Comparison of ENCODE assay signal across 9 mouse cellular contexts in the genomic region with DNA sequence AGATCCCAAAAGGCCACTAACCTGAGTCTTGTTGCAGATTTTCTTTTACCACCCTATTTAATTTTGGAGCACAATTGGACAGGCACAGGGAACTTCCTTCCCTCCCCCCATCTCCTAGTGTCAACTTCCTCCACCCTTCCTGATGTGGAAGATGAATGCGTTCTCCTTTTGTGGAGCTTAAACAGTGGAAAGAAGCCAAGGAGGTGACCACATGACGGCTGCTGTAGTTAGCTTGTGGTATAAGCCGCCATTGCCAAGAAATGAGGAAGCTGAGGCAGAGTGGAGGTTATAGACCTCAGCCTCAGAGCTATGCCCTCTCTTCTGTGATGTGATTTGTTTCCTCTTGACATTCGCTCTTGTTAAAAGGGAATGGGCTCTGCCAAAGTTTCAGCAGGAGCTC. TPM values are rescaled to one million over a fixed set of nuclear protein-coding genes. Genes with fewer than 3 reads are reported as not detected.
DNase-seq lines count a peak whose midpoint lies in the region; ATAC-seq and TF ChIP-seq lines count a peak whose summit lies in the region.
"Had no signal": no experiment of that assay in that cellular context is flagged by ENCODE, and none has a peak within 500 bp of the region (broad histone marks: within the 10 kb centered on the region; RNA-seq: fewer than 3 reads in every experiment).

No protein-coding gene starts in this region.

- no peak overlapping the region for H3K4me3 ChIP-seq in liver, postnatal 0 days (ENCODE audit: low read depth, low read length)
- H3K4me3 ChIP-seq in cerebellum, adult 2 months (replicated peaks; ENCODE audit: insufficient read depth, low read depth, low read length), result no peak overlapping the region
- H3K4me3 ChIP-seq: forebrain, embryonic 12.5 days had no signal

- H3K4me2 ChIP-seq in liver, postnatal 0 days (ENCODE audit: low read depth, low read length), result 0 out of 2 replicates have a peak overlapping the region, but pooled peaks have one; percentile 18
- H3K4me2 ChIP-seq: forebrain, embryonic 12.5 days had no signal

- DNase-seq in adrenal gland, postnatal 36 days, result peak; percentile 24 to 40
- no peak for DNase-seq in adrenal gland, postnatal 4 days (ENCODE audit: low spot score in 2 of 2)
- DNase-seq in spleen, adult 12 weeks (ENCODE audit: low spot score), result peak; percentile 3
- DNase-seq in spleen, postnatal 14 days (ENCODE audit: low spot score in 2 of 2), result no peak
- no peak for DNase-seq in liver, postnatal 0 days
- DNase-seq in ovary, adult 18-20 months (ENCODE audit: low spot score), result no peak
- DNase-seq in cerebellum, adult 2 months, result no peak

- H3K36me3 ChIP-seq in liver, postnatal 0 days (replicated peaks; ENCODE audit: insufficient read depth, low read length), result peaks cover 5% of the 10 kb centered on the region

- no peaks in the 10 kb centered on the region for H3K9me3 ChIP-seq in liver, postnatal 0 days (ENCODE audit: low read length)
- H3K9me3 ChIP-seq: forebrain, embryonic 12.5 days had no signal

- no peak for ATAC-seq in liver, postnatal 0 days
- ATAC-seq in erythroid progenitor cell, adult 5-6 weeks (replicated peaks; ENCODE audit: low FRiP score, poor library complexity, severe bottlenecking), result no peak

- no peak for TF ChIP-seq EP300 in liver, postnatal 0 days (IDR thresholded peaks at IDR 0.05; ENCODE audit: low read depth)

- no peak for TF ChIP-seq CTCF in liver, postnatal 0 days (IDR thresholded peaks at IDR 0.05; ENCODE audit: low read depth)
- no peak for TF ChIP-seq CTCF in cerebellum, adult 2 months (IDR thresholded peaks at IDR 0.05; ENCODE audit: borderline replicate concordance, insufficient read depth, low read depth, low read length)

- H3K9ac ChIP-seq in liver, postnatal 0 days (replicated peaks), result no peak overlapping the region
- H3K9ac ChIP-seq: forebrain, embryonic 12.5 days had no signal

- WGBS in liver, postnatal 0 days (ENCODE audit: insufficient replicate concordance), result 16% methylated on average over 4 of the region's 4 CpGs
- 53% methylated on average over 4 of the region's 4 CpGs for WGBS in cerebellum, adult 2 months

- H3K4me1 ChIP-seq in liver, postnatal 0 days (ENCODE audit: insufficient read depth), result peaks cover 32% of the 10 kb centered on the region
- no peaks in the 10 kb centered on the region for H3K4me1 ChIP-seq in cerebellum, adult 2 months (ENCODE audit: control insufficient read depth, insufficient read depth, low read length)

- no peak for TF ChIP-seq POLR2A in cerebellum, adult 2 months (IDR thresholded peaks at IDR 0.05; ENCODE audit: borderline replicate concordance, insufficient read depth, low read length)

- H3K27me3 ChIP-seq in liver, postnatal 0 days (ENCODE audit: insufficient read depth, low read length), result no peaks in the 10 kb centered on the region
- H3K27me3 ChIP-seq in cerebellum, adult 2 months (ENCODE audit: control insufficient read depth, insufficient read depth, low read length), result no peaks in the 10 kb centered on the region
- H3K27me3 ChIP-seq: forebrain, embryonic 12.5 days had no signal

- no peak overlapping the region for H3K27ac ChIP-seq in liver, postnatal 0 days (ENCODE audit: low read depth)
- no peak overlapping the region for H3K27ac ChIP-seq in cerebellum, adult 2 months (ENCODE audit: insufficient read depth, low read length)
- H3K27ac ChIP-seq: forebrain, embryonic 12.5 days had no signal

RNA-seq across cellular contexts. Expression of gene Stard9, which starts 3.0 kb away (rescaled TPM):
- total RNA-seq in adrenal gland, postnatal 36 days (2021), result 10 to 100 TPM; 10.3 to 12.9 TPM
- total RNA-seq in adrenal gland, postnatal 4 days (2021), result 10 to 100 TPM; 23.7 to 26.2 TPM
- 1.2 and 1.3 TPM in 2 replicates for polyA plus RNA-seq in liver, postnatal 0 days (2015; fragmentation: Nextera tagmentation; extraction: Ambion mirVana)
- 3.2 and 3.8 TPM in 2 replicates for total RNA-seq in erythroid progenitor cell, adult 5-6 weeks (2015; ENCODE audit: low replicate concordance)
- 1.5 and 1.7 TPM in 2 replicates for total RNA-seq in erythroid progenitor cell, adult 5-6 weeks (2017; ENCODE audit: low replicate concordance)
- 15.8 and 17.9 TPM in 2 replicates for polyA plus RNA-seq in cerebellum, adult 2 months (2012; rRNA removed)

RNA-seq across cellular contexts. Expression of gene Lrrc57, which starts 22.6 kb away (rescaled TPM):
- total RNA-seq in adrenal gland, postnatal 36 days (2021), result 10 to 100 TPM; 14.4 to 19.6 TPM
- total RNA-seq in adrenal gland, postnatal 4 days (2021), result 10 to 100 TPM; 17.3 to 21.9 TPM
- 9.6 and 10.0 TPM in 2 replicates for polyA plus RNA-seq in liver, postnatal 0 days (2015; fragmentation: Nextera tagmentation; extraction: Ambion mirVana)
- total RNA-seq in erythroid progenitor cell, adult 5-6 weeks (2015; ENCODE audit: low replicate concordance), result 10.5 and 33.9 TPM in 2 replicates
- total RNA-seq in erythroid progenitor cell, adult 5-6 weeks (2017; ENCODE audit: low replicate concordance), result 12.3 and 30.9 TPM in 2 replicates
- 27.3 and 27.9 TPM in 2 replicates for polyA plus RNA-seq in cerebellum, adult 2 months (2012; rRNA removed)

RNA-seq across cellular contexts. Expression of gene Haus2, which starts 22.8 kb away (rescaled TPM):
- 10 to 100 TPM; 10.5 to 15.4 TPM for total RNA-seq in adrenal gland, postnatal 36 days (2021)
- 10 to 100 TPM; 20.6 to 24.1 TPM for total RNA-seq in adrenal gland, postnatal 4 days (2021)
- polyA plus RNA-seq in liver, postnatal 0 days (2015; fragmentation: Nextera tagmentation; extraction: Ambion mirVana), result 7.9 and 9.0 TPM in 2 replicates
- 2.5 and 16.9 TPM in 2 replicates for total RNA-seq in erythroid progenitor cell, adult 5-6 weeks (2015; ENCODE audit: low replicate concordance)
- total RNA-seq in erythroid progenitor cell, adult 5-6 weeks (2017; ENCODE audit: low replicate concordance), result 8.4 and 11.9 TPM in 2 replicates
- polyA plus RNA-seq in cerebellum, adult 2 months (2012; rRNA removed), result 14.0 and 15.9 TPM in 2 replicates

Comparison
In these comparisons a context has a peak if more than half of its experiments do, and no peak if none do; other contexts are left out.
1. DNase-seq: peak in adrenal gland, postnatal 36 days (2 of 2) and spleen, adult 12 weeks (single experiment); none in adrenal gland, postnatal 4 days (0 of 2), spleen, postnatal 14 days (0 of 2), liver, postnatal 0 days (single experiment), ovary, adult 18-20 months (single experiment) and cerebellum, adult 2 months (0 of 2).